Mouse (Mus musculus) heart, postnatal 14 days (tissue): ENCODE measurements at regions not wholly inside any gene's neighbourhood (a gene's known extent, or its start where the extent isn't known, plus 50 kb on each side); places are given as distances from the start of the nearest gene placed in this dataset.
A peak's percentile ranks its signal among the peaks of the same experiment; 100 is the strongest.

Experiments
- DNase-seq, 2 experiments: peaks; one replicate each; pipeline ENCODE4 v3.0.0; 2021 to 2022
- intact Hi-C: fragments of 180-260 bp; cut with DNase I; formaldehyde crosslinking; loops from one replicate; pipeline ENCODE4 v1.15.1; 2025

- no peak for DNase-seq
- intact Hi-C loops, result no loop called here
Observed at GRCm38 (mm10) chr16:77884495-77884894, 282.6 kb upstream of the Gm11146 start.

GRCm38 (mm10) chr16:77877006-77877405 is 275.1 kb upstream of the Gm11146 start:
- no peak for DNase-seq
- intact Hi-C loops, result no loop called here

- DNase-seq, result no peak
- intact Hi-C loops, result no loop called here
Observed at GRCm38 (mm10) chr16:77863246-77863645, 261.4 kb upstream of the Gm11146 start.

GRCm38 (mm10) chr16:77852066-77852781 is 250.3 kb upstream of the Gm11146 start:
- DNase-seq, result no peak
- intact Hi-C loops, result no loop called here

- no peak for DNase-seq
- intact Hi-C loops, result no loop called here
Observed at GRCm38 (mm10) chr16:77851206-77852065, 249.5 kb upstream of the Gm11146 start.

GRCm38 (mm10) chr16:77835767-77836166 is 233.9 kb upstream of the Gm11146 start:
- intact Hi-C loops, result no loop called here

GRCm38 (mm10) chr16:77827322-77828117 is 225.6 kb upstream of the Gm11146 start:
- intact Hi-C loops, result no loop called here
- peak; percentile 47 to 63 for DNase-seq

More at GRCm38 (mm10) chr16:77835767-77836166, 233.9 kb upstream of the Gm11146 start:
- no peak for DNase-seq

GRCm38 (mm10) chr16:77799709-77800108 is 197.8 kb upstream of the Gm11146 start:
- intact Hi-C loops, result no loop called here
- DNase-seq, result no peak

GRCm38 (mm10) chr16:77796926-77797325 is 195.0 kb upstream of the Gm11146 start:
- intact Hi-C loops, result no loop called here
- DNase-seq, result no peak

- intact Hi-C loops, result no loop called here
- DNase-seq, result no peak
Observed at GRCm38 (mm10) chr16:77789652-77790051, 187.8 kb upstream of the Gm11146 start.

- DNase-seq, result no peak
Observed at GRCm38 (mm10) chr16:77789206-77789605, 187.3 kb upstream of the Gm11146 start.

GRCm38 (mm10) chr16:77788781-77789150 is 186.9 kb upstream of the Gm11146 start:
- DNase-seq, result no peak
- intact Hi-C loops, result no loop called here

More at GRCm38 (mm10) chr16:77789206-77789605, 187.3 kb upstream of the Gm11146 start:
- intact Hi-C loops, result no loop called here

GRCm38 (mm10) chr16:77788041-77788780 is 186.3 kb upstream of the Gm11146 start:
- intact Hi-C loops, result no loop called here
- no peak for DNase-seq

- DNase-seq, result no peak
- intact Hi-C loops, result no loop called here
Observed at GRCm38 (mm10) chr16:77787025-77787424, 185.1 kb upstream of the Gm11146 start.

GRCm38 (mm10) chr16:77779019-77779418 is 177.1 kb upstream of the Gm11146 start:
- intact Hi-C loops, result no loop called here
- DNase-seq, result no peak

- intact Hi-C loops, result no loop called here
- no peak for DNase-seq
Observed at GRCm38 (mm10) chr16:77772075-77772474, 170.2 kb upstream of the Gm11146 start.

- DNase-seq, result peak; percentile 7 to 10
Observed at GRCm38 (mm10) chr16:77760926-77761347, 159.0 kb upstream of the Gm11146 start.

GRCm38 (mm10) chr16:77760479-77760878 is 158.6 kb upstream of the Gm11146 start:
- intact Hi-C loops, result no loop called here
- no peak for DNase-seq

More at GRCm38 (mm10) chr16:77760926-77761347, 159.0 kb upstream of the Gm11146 start:
- intact Hi-C loops, result no loop called here

GRCm38 (mm10) chr16:77759997-77760396 is 158.1 kb upstream of the Gm11146 start:
- DNase-seq, result no peak
- intact Hi-C loops, result no loop called here

- DNase-seq, result no peak
- intact Hi-C loops, result no loop called here
Observed at GRCm38 (mm10) chr16:77754882-77755281, 153.0 kb upstream of the Gm11146 start.
